Comparison of ENCODE assay signal across 8 mouse cellular contexts in the genomic region with DNA sequence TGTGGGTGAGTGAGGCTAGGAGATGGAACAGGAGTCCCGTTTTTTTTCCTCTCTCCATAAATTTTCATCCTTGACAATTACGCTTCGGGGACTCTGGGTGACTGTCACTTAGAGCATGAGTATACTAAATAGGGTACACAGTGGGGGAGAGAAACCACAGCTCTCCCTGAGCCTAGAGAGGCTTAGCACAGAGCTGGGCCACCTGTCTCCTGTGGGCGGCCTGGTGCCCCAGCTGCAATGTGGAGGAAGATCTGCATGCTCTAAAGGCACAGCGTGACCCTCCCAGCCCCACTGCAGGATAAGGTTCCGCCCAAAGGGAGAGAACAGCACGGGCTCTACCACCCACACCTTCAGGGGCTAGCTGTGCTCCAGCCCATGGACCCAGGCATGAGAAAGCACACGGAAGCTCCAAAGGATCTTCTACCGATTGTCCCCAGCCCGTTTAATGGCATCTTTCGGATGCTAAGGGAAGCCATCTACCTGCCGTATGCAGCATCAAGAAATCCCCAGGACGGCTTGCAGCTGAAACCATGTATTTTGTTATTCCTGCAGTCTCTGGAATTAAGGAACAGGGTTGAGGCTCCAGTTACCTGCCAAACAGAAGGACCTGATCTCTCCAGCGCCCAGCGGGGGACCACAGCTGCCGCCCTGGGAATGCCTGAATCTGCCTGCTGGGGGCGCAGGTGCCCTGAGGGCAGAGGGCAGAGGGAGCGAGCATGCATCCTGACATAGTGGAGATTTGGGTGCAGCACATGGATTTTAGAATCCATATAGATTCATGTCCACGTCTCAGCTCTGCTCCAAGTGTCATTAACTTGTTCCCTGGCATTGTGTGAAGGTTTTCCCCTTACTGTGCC.
DNase-seq lines count a peak whose midpoint lies in the region; ATAC-seq and TF ChIP-seq lines count a peak whose summit lies in the region.

No protein-coding gene starts in this region.

- H3K4me1 ChIP-seq in lung, adult 2 months (ENCODE audit: control insufficient read depth, insufficient read depth, low read length) = no peaks in the 10 kb centered on the region
- H3K4me1 ChIP-seq in hindbrain, embryonic 15.5 days (replicated peaks) = peaks cover 4% of the 10 kb centered on the region; the same call in 1 of the 2 replicates
- no peaks in the 10 kb centered on the region for H3K4me1 ChIP-seq in small intestine, adult 2 months (ENCODE audit: control insufficient read depth, insufficient read depth, insufficient read length, low read length)

- ATAC-seq in hindbrain, embryonic 15.5 days (ENCODE audit: low FRiP score, low read depth) = peak; percentile 27; the same call in 1 of the 2 replicates

- H3K36me3 ChIP-seq in hindbrain, embryonic 15.5 days = no peaks in the 10 kb centered on the region
- H3K36me3 ChIP-seq in small intestine, adult 2 months (ENCODE audit: control insufficient read depth, insufficient read depth, low read length) = no peaks in the 10 kb centered on the region

- WGBS in lung, adult 2 months = 64% methylated on average over 19 of the region's 19 CpGs
- 58% methylated on average over 19 of the region's 19 CpGs for WGBS in hindbrain, embryonic 15.5 days
- WGBS in small intestine, adult 2 months = 68% methylated on average over 19 of the region's 19 CpGs

- H3K9ac ChIP-seq in hindbrain, embryonic 15.5 days = no peak overlapping the region

- no peak overlapping the region for H3K4me3 ChIP-seq in lung, adult 2 months (replicated peaks; ENCODE audit: extremely low read depth, low read depth, low read length)
- no peak overlapping the region for H3K4me3 ChIP-seq in hindbrain, embryonic 15.5 days
- no peak overlapping the region for H3K4me3 ChIP-seq in small intestine, adult 2 months (ENCODE audit: low read depth, low read length)

- H3K9me3 ChIP-seq in hindbrain, embryonic 15.5 days = no peaks in the 10 kb centered on the region

- TF ChIP-seq CTCF in lung, adult 2 months (IDR thresholded peaks at IDR 0.05; ENCODE audit: insufficient read depth, low read length) = peak; percentile 39
- TF ChIP-seq CTCF in small intestine, adult 2 months (IDR thresholded peaks at IDR 0.05; ENCODE audit: extremely low read depth, insufficient read length, insufficient replicate concordance, low read depth, low read length) = peak; percentile 19; the same call in 1 of the 2 replicates

- no peak for TF ChIP-seq POLR2A in lung, adult 2 months (IDR thresholded peaks at IDR 0.05; ENCODE audit: borderline replicate concordance, extremely low read depth, low read depth, low read length)
- TF ChIP-seq POLR2A in small intestine, adult 2 months (IDR thresholded peaks at IDR 0.05; ENCODE audit: low read depth, low read length) = no peak

- no peak overlapping the region for H3K27ac ChIP-seq in hindbrain, embryonic 15.5 days (replicated peaks)
- H3K27ac ChIP-seq in small intestine, adult 2 months (ENCODE audit: insufficient read depth, low read depth, low read length) = no peak overlapping the region

- H3K4me2 ChIP-seq in hindbrain, embryonic 15.5 days = no peak overlapping the region

- no peaks in the 10 kb centered on the region for H3K27me3 ChIP-seq in hindbrain, embryonic 15.5 days
- H3K27me3 ChIP-seq in small intestine, adult 2 months (ENCODE audit: control insufficient read depth, insufficient read depth, low read length) = no peaks in the 10 kb centered on the region

- DNase-seq in embryo, embryonic 11 days = peak; percentile 31
- DNase-seq in embryo, embryonic 10.5 days (ENCODE audit: low spot score) = no peak
- no peak for DNase-seq in lung, adult 2 months
- no peak for DNase-seq in lung, postnatal 4 days
- no peak for DNase-seq in spleen, postnatal 14 days (ENCODE audit: low spot score in 2 of 2)
- DNase-seq in spleen, postnatal 36 days (ENCODE audit: low spot score in 2 of 2) = no peak
